16 mouse cellular contexts compared by ENCODE assay signal in genomic region chr10:67384568-67384958, GRCm38 (mm10).
DNase-seq lines count a peak whose midpoint lies in the region; ATAC-seq and TF ChIP-seq lines count a peak whose summit lies in the region.
"Had no signal": no experiment of that assay in that cellular context is flagged by ENCODE, and none has a peak within 500 bp of the region (broad histone marks: within the 10 kb centered on the region; RNA-seq: fewer than 3 reads in every experiment).

No protein-coding gene starts in this region.

- no peak overlapping the region for H3K4me2 ChIP-seq in midbrain, embryonic 13.5 days (replicated peaks)
- H3K4me2 ChIP-seq: heart, embryonic 13.5 days; neural tube, embryonic 12.5 days had no signal

- no peaks in the 10 kb centered on the region for H3K9me3 ChIP-seq in midbrain, embryonic 13.5 days
- H3K9me3 ChIP-seq in limb, embryonic 10.5 days (replicated peaks) = no peaks in the 10 kb centered on the region
- H3K9me3 ChIP-seq: heart, embryonic 13.5 days; neural tube, embryonic 12.5 days had no signal

- H3K4me1 ChIP-seq in midbrain, embryonic 13.5 days (replicated peaks) = no peaks in the 10 kb centered on the region
- peaks cover 5% of the 10 kb centered on the region; the same call in 1 of the 2 replicates for H3K4me1 ChIP-seq in limb, embryonic 10.5 days
- H3K4me1 ChIP-seq: heart, embryonic 13.5 days; megakaryocyte, embryonic 14.5 days; neural tube, embryonic 12.5 days had no signal

- H3K27me3 ChIP-seq in midbrain, embryonic 13.5 days = no peaks in the 10 kb centered on the region
- H3K27me3 ChIP-seq in limb, embryonic 10.5 days (ENCODE audit: low read depth, poor library complexity, severe bottlenecking) = 0 out of 2 replicates have a peak, but pooled peaks cover 4% of the 10 kb centered on the region
- H3K27me3 ChIP-seq: heart, embryonic 13.5 days; megakaryocyte, embryonic 14.5 days; neural tube, embryonic 12.5 days had no signal

- H3K27ac ChIP-seq in midbrain, embryonic 13.5 days = no peak overlapping the region
- no peak overlapping the region for H3K27ac ChIP-seq in limb, embryonic 10.5 days
- H3K27ac ChIP-seq: heart, embryonic 13.5 days; kidney, postnatal 0 days; neural tube, embryonic 12.5 days had no signal

- ATAC-seq in midbrain, embryonic 13.5 days = no peak
- ATAC-seq: hindbrain, embryonic 16.5 days had no signal

- no peak for TF ChIP-seq POLR2A in brain, embryonic 14.5 days (IDR thresholded peaks at IDR 0.05; ENCODE audit: borderline replicate concordance, extremely low read depth, insufficient read depth, insufficient read length, poor library complexity, severe bottlenecking)

- H3K9ac ChIP-seq in midbrain, embryonic 13.5 days (replicated peaks) = no peak overlapping the region
- H3K9ac ChIP-seq: heart, embryonic 13.5 days; neural tube, embryonic 12.5 days had no signal

- 66% methylated on average over 4 of the region's 4 CpGs for WGBS in midbrain, embryonic 13.5 days
- 84% methylated on average over 4 of the region's 4 CpGs for WGBS in limb, embryonic 10.5 days

- H3K36me3 ChIP-seq in midbrain, embryonic 13.5 days = no peaks in the 10 kb centered on the region
- H3K36me3 ChIP-seq in limb, embryonic 10.5 days = no peaks in the 10 kb centered on the region
- H3K36me3 ChIP-seq: heart, embryonic 13.5 days; neural tube, embryonic 12.5 days had no signal

- H3K4me3 ChIP-seq in midbrain, embryonic 13.5 days (replicated peaks) = no peak overlapping the region
- H3K4me3 ChIP-seq in limb, embryonic 10.5 days = no peak overlapping the region
- H3K4me3 ChIP-seq: heart, embryonic 13.5 days; megakaryocyte, embryonic 14.5 days; neural tube, embryonic 12.5 days had no signal

- no peak for TF ChIP-seq CTCF in brain, embryonic 14.5 days (IDR thresholded peaks at IDR 0.05; ENCODE audit: borderline replicate concordance, extremely low read depth, insufficient read depth, insufficient read length)

- peak; percentile 14 for DNase-seq in A20 (ENCODE audit: low read depth, low spot score)
- DNase-seq in brain, embryonic 14.5 days (ENCODE audit: low read depth) = peak; percentile 64
- peak; percentile 55 to 58 for DNase-seq in kidney, adult 8-10 months
- DNase-seq in kidney, postnatal 36 days = peak; percentile 58 to 59
- no peak for DNase-seq in T-cell, adult 2 months (ENCODE audit: low spot score)
- no peak for DNase-seq in limb, embryonic 10.5 days (ENCODE audit: low spot score)
- DNase-seq: cerebellum, postnatal 25 days; heart, postnatal 4 days; lung, postnatal 14 days; thymus, postnatal 4 days had no signal

Comparison
In these comparisons a context has a peak if more than half of its experiments do, and no peak if none do; other contexts are left out.
1. DNase-seq: peak in A20 (single experiment), brain, embryonic 14.5 days (single experiment), kidney, adult 8-10 months (2 of 2) and kidney, postnatal 36 days (2 of 2); none in T-cell, adult 2 months (single experiment) and limb, embryonic 10.5 days (single experiment).